Mouse (Mus musculus) ovary, postnatal 36 days (tissue): Measurements from ENCODE around the gene P2ry6.

Experiments used
- DNase-seq: peaks from one replicate; pipeline ENCODE4 v3.0.0; 2022; ENCODE audit warnings: low spot score, mixed read lengths

P2ry6 gene

DNA sequence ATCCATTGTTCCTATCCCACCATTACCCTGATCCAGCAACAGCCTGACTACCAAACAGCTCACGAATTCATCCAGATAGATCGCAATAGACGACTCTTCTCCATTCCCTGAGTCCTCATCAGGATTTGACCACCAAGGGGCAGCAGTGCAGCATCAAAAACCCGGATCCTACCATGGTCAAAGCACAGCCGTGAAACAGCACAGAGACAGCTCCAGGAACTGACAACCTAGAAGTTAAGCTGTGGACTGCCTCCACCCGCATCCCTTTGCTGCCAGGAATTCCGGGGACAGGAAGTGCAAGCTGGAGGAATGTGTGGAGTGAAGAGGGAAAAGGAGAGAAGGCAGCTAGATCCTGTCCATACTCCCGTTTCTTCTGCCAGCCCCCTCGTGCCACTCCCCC is 13.6 kb upstream of the P2ry6 start:
- peak; percentile 71 for DNase-seq

DNA sequence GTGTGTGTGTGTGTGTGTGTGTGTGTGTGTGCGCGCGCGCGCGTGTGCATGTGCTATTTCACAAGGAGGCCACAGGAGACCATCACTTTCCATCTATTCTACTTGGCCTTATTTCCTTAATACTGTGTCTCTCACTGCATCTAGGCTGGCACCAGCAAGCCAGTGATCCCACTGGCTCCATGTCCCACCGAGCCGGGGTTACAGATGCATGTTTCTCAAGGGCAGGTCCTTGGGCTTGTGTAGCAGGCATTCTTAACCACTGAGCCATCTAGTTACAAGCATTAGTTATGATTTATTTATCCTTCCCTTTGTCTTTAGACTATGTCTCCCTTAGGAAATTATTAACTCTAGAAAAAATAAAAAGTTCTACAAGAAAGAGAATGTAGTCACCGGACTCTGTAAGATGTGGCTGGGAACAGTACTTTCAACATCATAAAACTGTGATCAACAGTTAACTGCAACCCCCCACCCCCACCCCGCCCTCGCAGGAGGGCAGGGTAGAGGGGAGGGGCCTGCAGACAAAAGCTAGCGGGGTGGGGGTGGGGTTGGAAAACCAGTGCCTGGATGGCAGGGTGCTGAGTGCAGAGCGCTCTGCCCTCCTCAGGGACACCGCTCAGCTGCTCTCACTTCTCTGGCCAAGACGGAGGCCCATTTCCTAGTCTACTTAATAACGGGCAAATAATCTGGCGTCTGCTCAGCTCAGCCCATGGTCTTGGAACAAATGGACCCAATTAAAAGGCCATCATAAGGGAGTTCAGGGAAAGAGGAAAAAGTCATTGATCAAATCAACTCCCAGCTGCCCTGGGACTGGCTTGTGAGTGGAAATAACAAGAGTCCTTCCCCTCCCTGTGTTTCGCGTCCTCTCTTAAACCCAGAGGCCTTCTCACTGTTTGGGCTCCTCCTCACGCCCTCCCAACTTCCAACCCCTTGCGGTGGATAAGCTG is 10.3 kb upstream of the P2ry6 start:
- peak; percentile 48 for DNase-seq

DNA sequence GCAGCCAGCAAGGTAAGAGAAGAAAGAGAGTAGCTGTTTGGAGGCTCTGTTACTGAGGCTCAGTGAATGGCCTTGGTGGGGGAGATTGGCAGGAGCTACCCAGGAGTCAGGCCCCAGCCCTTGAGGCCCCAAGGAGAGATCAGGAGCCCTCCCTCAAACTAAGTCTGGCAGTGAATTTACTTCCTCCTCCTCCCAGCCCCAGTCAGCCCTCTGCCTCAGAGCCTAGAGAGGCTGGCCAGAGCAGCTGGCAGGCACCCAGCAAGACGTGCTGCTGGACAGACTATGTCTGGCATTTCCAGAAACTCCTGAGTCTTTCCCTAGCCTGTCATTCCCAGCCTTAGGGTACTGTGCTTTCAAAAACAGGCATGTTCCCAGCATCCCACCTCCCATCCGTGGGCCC is 4.7 kb upstream of the P2ry6 start:
- peak; percentile 76 for DNase-seq

DNA sequence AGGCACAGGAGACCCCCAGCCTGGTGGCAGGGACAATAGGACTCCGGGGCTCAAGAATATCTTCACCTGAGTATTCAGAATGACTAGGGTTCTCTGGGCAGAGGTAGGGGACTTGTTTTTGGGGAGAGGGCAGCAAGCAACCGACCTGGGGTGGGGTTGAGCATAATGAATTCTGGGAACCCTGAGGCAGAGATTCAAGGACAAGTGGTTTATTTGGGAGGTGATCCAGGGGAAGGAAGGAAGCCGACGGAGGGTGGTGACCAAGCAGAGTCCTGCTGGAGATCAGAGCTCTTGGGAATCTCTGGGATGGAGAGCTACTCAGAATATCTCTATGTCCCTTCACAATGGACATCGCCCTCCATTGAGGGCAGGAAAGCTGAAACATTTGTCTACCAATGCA is 3.7 kb upstream of the P2ry6 start:
- no peak for DNase-seq

DNA sequence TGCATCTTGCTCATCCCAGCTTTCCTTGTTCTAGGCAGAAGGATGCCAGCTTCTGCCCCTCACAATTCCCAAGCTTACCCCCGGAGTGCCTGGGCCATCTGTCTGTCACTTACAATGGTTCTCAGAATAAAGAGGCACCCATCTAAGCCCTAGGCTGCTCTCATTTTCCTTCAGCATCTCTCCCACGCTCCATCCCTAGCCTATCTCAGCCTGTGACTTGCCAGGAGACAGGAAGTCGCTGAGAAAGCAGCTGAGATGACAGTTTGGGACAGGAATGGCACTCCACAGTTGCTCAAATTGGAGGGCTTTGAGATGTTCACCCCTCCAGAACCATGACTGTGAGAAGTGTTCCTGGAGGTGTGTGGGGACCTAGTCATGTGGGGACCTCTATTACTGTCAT is 1.6 kb downstream of the P2ry6 start:
- no peak for DNase-seq

DNA sequence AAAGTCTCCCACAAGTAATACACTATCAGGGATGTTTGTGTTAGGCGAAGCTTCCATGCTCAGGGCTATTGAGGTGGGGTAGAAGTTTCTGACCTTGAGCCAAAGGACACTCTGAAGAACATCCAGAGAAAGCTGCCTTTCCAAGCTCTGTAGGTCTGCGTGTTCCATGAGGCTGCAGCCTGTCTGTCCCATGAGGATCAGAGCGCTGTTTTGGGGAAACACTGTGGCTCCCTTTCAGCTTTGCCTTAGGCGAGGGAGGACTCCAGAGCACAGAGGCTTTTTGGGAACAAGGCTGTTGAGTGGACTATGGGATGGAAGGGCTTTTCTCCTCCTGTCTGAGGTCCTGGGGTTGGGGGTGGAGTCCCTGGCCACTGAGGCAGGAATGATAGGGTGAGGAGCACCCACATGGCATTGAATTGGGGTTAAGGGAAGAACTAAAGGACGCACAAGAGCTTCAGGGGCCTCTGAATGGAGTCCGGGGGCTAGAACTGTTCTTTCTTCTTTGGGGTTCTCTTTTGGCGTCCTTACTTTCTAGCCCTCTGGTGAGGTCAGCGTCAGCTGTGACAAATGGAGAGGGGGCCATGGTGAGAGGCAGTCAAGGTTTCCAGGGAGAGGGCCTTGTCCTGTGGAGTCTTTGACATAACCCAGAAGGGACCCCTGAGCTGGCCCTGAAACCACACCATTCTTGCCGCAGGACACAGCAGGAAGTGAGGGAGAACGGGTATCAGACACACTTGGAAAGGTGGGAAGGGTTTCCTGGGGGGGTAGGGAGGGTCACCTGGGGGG is 5.4 kb downstream of the P2ry6 start:
- DNase-seq, result no peak

DNA sequence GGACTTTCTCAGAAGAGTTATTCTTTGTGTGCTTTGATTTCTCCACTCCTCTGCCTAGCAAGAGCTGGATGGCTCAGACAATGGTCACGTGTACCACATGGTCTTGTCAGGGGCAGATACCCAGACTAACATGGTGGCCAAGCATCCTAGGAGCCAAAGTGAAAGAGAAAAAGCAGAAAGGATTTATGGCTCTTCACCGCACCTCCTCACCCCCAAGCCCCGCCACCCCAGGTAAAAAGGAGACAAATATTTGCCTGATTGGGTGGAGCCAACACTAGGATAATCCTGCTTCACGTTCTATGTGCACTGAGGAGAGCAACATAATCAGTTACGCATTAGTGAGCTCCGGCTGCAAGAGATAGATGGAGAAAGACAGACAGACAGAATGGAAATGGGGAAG is 6.1 kb downstream of the P2ry6 start:
- no peak for DNase-seq

DNA sequence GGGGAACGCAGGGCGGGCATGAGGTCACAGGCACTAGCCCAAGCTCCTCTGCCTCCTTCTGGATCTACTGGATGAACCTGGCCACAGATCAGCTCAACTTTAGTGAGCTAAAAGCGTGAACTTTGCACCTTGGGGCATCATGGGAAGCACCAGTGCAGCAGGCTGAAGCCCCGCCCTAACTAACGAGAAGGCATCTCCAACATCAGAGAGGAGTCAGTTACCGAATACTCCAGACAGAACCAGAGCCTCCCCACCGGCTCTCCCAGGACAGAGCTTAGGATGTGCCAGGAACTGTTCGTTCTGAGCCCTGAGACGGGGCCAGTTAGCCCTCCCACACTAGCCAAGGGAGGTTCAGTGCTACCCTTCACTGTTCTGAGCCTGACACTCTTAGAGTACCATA is 6.6 kb downstream of the P2ry6 start:
- DNase-seq, result no peak

DNA sequence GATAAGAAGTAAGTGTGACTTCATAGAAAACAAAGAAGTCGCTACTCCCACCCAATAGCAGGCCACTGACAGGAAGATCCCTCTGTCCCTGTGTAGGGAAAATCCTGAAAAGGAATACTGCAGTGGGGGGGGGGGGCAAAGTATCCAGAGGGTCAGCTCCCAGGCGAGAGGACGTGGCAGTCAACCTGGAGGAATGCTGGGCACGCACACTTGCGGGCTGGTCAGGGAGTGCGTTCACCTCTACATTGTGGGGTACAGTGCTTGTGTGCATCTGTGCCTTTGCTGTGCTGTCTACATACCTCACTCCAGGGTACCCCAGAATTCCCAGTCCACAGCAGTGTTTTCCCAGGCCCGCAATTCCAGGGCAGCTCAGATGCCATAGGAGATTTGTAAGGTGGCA is 8.4 kb downstream of the P2ry6 start:
- no peak for DNase-seq

DNA sequence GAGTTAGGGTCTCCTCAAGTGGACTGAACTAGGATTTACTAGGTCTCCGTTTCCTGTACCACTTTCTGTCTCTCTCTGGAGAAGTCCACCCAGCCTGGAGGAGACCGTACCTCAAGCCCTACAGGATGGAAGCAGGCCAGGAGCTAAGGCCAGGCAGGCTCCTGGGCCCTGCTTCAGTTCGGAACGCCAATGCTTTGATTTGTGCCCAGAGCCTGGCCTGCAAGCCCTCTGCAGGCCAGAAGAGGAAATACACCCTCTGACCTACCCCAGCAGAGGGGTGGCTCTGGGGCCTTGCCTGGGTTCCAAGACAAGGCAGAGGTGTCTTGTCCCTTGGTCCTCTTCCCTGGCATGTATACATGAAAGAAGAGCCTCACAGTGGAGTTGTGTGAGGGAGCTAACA is 9.4 kb downstream of the P2ry6 start:
- DNase-seq, result no peak

DNA sequence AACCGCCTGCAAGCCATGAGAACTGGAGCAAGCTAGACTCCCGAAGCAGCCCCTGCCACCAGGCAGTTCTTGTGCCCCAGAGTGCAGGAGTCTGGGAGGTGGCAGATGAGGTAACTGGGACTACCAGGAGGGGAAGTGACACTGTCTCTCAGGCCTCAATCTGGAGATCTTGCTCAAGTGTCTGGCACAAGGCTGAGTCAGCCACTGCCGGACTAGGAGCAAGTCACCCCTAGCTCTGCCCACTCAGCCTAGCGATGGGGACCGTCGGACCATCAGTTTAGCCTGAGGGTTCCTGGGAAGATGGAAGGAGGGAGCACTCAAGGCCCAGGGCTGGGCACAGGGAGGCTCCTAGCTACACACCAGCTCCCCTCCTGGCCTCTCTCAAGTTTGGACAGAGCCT is 10.2 kb downstream of the P2ry6 start:
- no peak for DNase-seq

DNA sequence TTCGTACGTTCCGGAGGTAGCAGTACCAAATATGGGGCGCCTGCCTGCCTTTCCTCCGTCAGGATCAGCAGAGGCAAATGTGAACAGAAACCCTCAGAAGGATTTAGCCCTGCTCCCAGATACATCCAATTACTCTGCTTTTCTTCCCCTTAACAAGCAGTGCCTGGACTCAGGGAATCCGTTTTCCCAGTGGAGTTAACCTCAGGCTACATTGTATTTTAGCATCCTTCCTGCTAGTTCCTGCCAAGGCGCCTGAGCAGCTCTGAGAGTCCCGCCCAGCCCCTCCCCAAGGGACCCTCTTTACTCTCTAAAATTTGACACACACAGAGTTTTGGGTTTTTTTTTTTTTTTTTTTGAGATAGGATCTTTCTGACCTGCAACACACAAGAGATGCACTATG is 11.1 kb downstream of the P2ry6 start:
- DNase-seq, result no peak

DNA sequence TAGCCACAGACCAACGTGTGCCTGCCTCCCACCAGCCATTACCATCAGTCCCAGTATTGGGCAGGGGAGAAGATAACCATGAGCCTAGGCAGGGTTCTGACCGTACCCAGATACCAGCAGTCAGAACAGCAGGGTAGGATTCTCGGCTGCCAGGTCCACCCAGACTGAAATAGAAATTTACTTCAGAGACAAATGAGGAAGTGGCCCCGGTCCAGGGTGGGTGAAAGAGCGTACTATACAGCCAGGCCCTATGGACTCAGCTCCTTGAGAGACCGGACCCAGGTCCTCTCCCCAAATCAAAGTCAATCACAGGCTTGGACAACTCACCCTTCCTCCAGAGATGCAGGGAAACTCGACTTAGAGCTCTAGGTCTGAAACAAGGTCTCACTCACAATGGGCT is 13.3 kb downstream of the P2ry6 start:
- no peak for DNase-seq

DNA sequence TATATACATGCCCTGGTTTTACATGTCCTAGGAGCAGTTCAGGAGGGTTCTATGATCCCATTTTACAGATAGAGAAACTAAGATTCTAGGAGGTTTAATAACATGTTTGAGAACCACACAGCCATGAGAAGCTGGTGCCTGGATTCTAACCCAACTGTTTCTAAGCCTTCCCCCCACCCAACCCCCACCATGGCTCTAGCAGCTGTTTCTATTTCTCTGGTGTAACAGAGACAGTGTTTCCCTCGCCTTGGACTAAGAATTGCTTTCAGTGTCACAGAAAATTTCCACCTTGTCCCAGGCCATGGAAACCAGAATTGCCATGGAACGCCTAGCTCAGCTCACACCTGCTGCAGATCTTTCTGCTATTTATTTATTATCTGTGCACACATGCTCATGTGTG is 14.0 kb downstream of the P2ry6 start:
- no peak for DNase-seq

DNA sequence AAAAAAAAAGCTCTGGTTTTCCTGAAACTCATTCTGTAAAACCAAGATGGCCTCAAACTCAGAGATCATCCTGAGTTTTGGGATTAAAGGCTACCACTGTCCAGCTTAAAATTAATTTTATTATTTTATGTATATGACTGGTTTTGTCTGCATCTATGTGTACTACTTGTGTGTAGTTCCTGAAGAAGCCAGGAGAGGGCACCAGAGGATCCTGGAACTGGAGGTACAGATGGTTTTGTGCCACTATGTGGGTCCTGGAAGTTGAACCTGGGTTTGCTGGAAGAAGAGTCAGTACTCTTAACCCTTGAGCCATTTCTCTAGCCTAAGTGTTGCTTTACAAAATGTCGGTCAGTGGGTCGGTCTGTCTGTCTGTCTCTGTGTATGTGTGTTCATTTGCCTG is 16.0 kb downstream of the P2ry6 start:
- DNase-seq, result no peak

DNA sequence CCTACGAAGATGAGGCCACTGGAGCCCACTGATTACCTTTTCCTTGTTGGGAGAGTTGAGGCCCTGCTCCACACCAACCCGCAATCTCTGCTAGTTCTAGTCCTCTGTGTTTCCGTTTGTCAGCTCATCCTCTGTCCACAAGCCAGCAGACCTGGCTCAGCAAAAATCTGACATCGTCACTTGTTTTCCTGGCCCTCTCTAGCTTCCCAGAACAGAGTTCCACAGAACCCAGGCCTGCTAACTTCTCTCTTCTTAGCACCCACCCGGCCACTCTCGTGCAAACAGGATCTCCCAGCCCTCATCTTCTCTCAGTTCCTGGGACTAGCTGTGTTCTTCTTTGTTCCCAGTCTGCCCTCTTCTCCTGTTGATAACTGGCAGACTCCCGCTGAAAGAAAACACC is 21.8 kb downstream of the P2ry6 start:
- DNase-seq, result no peak

DNA sequence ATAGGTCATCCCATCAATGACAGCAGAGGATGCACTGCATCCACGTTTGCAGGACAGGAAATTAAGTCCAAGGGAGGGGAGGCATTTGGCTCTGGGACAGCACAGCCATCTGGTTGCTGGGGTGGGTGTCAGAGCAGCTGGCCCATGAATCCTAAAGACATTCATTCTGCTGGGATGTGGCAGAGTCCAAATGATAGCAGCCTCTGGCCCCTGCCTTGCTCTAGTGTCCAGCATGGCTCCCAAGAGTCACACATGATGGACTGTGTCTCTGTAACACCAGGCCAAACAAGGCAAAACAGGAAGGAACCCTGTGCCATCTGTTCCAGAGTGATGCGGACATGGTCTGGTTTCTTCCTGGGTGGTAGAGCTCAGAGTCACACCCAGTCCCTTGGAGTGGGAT is 22.5 kb downstream of the P2ry6 start:
- no peak for DNase-seq

DNA sequence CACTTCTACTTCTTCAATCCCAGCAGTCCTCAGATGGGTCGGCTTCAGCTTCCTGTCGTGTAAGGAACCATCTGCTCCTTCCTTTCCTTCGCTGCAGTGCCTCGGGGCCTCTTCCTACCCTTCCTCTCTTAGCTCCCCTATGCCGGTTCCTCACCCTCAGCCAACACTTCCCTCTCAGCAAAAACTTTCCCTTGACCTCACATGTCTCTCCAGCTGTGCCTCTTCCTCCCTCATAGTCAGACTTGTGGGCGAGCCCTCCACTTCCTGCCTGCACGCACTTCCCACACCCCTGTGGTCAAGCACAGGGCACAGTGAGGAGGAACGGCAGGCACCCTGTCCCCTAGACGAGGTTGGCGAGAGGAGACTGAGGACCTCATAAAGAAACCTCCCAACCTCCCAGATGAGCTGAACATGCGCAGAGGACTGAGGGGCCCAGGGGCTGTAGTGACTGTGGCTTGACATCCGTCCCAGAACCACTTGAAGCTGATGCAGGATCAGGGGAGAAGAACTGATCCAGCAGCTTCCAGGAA is 23.9 kb downstream of the P2ry6 start:
- no peak for DNase-seq

DNA sequence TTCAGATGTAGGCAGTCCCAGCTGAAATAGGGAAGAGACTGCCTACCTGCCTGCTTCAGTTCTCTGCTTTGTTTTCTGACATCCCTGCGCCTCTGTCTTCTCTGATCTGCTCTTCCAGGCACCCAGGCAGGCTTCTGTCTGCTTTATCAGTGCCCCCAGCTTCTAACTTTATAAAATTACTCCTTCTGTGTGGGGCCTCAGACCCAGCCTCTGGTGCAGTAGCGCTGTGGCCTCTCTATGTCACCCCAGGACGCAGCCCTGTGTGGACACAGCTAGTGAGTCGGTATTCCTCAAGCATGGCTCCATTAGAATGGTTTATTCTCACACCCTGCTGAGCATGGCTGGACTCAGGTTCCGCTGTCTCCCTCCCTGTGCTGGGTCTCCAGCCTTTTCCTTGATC is 24.4 kb downstream of the P2ry6 start:
- no peak for DNase-seq

DNA sequence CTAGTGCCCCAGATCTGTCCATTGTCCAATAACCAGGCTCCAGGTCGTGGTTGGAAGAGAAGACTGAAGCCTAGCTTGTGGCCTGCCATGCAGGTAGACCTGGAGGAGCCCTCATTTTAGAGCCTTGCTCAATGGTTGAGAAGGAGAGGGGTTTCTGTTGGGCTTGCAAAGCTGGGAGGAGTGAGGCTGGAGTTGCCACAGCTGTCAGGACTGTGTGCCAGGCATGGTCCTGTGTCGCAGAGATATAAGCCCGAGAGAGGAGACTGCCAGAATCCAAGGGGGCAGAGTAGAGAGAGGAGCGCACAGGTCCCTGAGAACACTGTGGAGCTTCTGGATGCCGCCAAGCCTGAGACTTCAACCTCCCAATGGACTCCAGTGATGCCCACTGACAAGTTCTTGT is 29.7 kb downstream of the P2ry6 start:
- DNase-seq, result no peak

DNA sequence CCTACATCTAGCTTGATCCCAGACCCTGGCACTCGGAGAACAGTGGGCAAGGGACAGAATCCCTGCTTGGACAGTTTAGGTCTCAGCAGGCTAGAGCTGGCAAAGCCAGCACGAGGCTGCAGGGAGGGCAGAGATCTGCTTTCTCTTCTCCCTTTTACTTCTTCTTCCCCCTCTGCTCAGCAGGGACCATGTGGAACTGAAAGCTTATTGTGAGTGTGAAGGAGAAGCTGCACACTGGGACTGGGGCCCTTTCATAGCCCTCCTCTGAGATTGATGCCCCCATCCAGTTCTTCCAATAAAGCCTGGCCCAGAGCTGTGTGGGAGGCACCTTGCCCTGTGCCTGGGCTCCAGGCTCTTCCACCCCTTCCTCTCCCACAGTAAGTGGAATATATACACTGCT is 30.1 kb downstream of the P2ry6 start:
- no peak for DNase-seq

DNA sequence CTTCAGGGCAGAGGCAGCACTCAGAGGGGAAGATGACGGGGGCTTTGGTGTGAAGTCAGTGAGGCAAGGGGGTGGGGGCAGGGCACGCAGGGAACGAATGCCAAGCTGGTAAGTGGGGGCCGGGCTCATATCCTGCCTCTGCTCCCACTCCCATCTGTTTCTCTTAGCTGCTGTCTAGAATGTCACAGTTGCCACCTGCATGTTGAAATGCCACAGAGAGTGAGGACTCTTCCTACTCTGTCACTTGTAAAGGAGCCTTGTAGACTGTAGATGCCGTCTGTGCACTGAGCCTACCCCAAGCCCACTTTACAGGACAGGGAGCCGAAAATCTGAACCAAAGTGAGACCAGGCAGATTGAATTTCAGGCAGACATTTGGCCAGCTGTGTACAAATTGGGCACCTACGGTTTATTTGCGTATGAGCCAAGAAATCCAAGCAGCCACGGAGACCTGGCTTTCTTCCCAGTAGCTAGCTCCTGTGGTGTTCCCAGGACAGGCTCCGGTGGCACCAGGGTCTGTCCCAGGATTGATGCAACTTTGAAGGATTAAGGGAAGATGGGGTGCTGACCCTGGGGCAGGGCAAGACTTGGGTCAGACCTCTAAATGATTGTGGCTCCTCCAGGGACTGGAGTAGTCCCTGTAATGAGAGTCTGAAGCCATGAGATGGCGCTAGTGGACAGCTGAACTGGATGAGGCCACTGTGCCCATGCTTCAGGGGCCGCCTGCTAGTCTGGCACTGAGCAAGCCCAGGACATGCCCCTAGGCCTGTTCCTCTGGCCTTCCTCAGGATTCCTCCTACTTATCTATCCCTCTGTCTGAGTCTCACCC is 31.4 kb downstream of the P2ry6 start:
- peak; percentile 56 for DNase-seq
